Mouse (Mus musculus): ENCODE data around the gene Spaca4.

Spaca4 gene

DNA sequence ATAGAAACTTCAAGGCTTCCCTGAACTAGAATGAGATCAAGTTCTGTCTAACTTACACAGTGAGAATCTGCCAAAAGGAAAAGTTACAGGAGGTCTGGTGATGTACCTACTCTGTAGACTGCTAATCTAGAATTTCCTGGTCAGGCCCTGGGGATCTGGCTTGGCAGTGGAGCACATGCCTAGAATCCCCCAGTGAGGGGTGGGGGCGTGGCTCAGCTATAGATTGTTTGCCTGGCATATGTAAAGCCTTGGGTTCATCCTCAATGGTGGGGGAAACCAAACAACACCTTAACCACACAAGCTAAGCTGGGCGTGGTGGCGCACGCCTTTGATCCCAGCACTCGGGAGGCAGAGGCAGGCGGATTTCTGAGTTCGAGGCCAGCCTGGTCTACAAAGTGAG is 27.7 kb downstream of the Spaca4 start:
- no peak for DNase-seq (ENCODE audit: low spot score)

DNA sequence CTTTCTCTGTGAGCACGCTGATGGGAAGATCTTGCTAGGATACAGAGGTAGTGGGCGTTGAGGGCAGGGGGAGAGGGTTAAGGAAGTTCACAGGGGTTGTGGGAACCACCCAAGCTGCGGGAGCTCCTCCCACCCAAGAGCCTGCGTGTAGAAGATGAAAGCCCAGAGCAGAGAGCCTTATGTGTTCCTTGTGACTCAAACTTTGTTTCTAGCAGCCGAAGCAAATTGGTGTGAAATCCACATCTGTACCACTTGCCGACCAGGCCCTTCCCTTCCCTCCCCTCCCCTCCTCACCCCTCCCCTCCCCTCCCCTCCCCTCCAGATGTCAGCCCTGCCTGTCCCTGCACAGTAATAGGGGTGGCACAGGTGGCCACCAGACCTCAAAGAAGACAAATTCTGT is 30.5 kb downstream of the Spaca4 start:
- DNase-seq (ENCODE audit: low spot score) = no peak

DNA sequence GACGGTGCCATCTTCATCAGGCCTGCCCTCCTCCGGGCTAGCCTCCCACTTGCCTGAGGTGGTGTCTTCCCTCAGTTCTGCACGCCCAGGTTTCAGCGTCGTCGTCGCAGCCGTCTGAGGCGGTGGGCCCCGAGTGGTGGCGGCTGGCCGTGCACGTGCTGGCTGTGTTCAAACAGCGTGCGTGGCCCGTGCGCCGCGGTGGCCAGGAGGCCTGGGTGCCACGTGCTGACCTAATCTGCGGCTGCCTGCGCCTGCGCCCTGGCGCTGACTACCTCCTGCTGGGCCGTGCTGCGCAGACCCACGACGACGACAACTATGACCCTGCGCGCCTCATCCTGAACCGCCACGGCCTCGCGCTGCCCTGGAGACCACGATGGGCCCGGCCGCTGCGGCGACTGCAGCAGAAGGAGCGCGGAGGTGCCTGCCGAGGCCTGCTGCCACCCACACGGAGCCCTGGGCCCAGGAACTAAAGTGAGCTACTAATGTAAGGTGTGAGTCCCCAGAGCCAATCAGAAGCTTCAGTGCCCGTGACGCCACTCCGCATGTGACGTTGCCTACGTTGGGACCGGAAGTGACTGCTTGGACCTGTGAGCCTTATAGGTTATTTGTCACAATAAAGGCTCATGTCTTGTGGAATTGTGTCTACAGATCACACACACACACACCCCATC is 31.6 kb downstream of the Spaca4 start, which contains the start of gene Sec1:
Gene Sec1, minus strand, starts transcription at position 482 of the 671 bp plus-strand sequence.
- no peak for DNase-seq (ENCODE audit: low spot score)

DNA sequence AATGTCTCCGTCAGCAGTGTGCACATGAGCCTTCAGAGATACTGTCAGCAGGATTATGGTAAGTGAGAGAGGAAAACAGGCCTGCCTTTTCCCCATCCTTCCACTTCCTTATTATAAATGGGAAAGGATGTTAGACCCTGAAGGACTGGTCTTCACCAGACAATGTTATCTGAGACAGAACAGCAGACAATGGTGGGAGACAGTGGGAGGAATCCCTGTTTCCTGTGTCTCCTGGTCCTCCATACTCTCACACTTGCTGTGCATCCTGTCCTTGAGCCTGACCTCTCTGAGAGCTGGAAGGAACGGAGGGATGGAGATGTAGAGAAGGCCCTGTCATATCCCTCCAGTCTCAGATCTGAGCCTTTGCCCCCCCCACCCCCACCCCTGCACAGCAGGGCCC is 33.2 kb downstream of the Spaca4 start:
- DNase-seq (ENCODE audit: low spot score) = no peak

DNA sequence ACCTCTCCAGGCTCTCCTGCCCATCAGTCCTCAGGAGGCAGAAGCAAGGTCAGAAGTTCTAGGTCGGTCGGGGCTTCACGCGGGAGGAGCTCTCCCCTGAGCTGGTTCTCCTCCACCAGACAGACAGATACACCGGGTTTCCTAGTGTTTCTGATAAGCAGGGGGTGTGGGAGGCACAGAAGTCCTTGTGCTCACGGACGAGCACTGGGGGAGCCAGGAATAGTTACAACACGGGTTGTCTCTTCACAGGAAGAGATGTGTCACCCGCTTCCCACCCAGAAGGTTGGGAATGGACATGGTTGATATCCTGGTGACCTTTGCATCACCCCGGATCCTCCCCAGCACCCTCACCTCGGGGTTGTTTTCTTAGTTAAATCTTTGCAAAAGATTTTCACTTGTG is 35.8 kb downstream of the Spaca4 start:
- DNase-seq (ENCODE audit: low spot score) = no peak

DNA sequence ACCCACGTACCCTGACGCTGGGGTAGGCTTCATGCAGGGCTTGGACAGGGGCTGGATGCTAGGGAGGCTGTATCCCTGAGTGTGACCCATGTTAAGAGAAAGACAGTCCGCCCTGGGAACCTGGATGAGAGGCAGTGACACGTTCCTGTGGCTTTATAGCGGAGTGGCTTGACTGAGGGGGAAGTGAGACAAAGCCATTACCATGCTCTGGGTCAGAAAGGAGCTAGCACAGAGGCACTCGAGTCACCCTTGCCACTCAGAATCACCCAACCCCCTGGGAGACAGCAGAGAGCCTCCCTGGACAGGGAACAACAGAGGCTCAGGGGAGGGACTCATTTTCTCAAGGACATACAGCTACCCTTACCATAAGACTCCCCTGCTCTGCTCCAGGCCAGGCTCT is 36.5 kb downstream of the Spaca4 start:
- DNase-seq (ENCODE audit: low spot score) = no peak

- no peak for DNase-seq (ENCODE audit: low spot score)
Observed at GRCm38 (mm10) chr7:45686841-45687240, 38.8 kb downstream of the Spaca4 start.

- DNase-seq (ENCODE audit: low spot score) = no peak
Observed at GRCm38 (mm10) chr7:45685811-45686210, 39.8 kb downstream of the Spaca4 start.

- no peak for DNase-seq (ENCODE audit: low spot score)
Observed at GRCm38 (mm10) chr7:45683396-45684050, 42.1 kb downstream of the Spaca4 start, which contains the start of gene Ntn5. Ntn5 (plus strand) TSS chr7:45684022.

- peak; percentile 87 for DNase-seq (ENCODE audit: low spot score)
Observed at GRCm38 (mm10) chr7:45682144-45683126, 43.2 kb downstream of the Spaca4 start.

GRCm38 (mm10) chr7:45681046-45681736 is 44.4 kb downstream of the Spaca4 start:
- DNase-seq (ENCODE audit: low spot score) = no peak

DNA sequence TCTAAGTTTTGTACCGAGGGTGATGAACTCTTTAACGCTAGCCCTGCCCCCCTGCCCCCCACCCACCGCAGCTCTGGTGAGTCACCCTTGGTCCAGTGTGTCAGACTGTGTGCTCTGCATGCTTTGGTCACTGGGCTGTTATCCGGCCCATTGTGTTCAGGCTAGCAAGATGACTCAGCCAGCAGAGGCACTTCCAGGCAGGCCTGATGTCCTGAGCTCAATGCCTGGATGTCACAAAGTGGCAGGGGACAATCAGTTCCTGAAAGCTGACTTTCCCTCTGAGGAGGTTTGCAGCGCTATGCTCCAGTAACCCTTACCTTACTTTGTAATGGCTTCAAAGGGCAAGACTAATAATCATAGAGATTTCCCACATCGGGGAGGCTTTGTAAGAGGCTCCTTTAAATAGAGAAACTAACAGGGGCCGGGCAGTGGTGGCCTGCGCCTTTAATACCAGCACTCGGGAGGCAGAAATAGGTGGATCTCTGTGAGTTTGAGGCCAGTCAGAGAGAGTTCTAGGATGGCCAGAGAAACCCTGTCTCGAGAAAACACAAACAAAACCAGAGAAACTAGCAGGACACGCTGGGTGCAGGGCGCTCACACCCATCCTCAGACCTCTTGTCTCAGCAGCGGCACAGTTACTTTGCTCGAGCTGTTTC is 45.5 kb downstream of the Spaca4 start:
- DNase-seq (ENCODE audit: low spot score) = peak; percentile 73

DNA sequence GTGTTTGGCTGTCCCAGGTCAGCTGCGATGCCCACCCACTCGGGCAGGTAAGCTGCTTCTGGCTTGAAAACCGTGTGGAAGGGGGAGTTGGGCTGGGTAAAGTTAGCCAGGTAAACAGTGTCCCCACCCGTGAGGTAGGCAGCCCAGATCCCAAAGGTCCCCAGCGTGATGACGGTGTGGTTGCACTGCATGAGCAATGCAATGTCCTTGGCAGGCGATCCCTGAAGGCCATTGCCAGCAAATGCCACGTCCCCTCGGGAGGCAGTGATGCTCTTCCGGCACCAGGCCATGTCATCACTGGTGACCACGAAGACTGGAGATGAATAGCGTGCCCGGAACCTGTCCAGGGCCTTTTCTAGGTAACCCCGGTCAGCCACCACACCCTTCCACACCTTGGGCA is 47.1 kb downstream of the Spaca4 start:
- no peak for DNase-seq (ENCODE audit: low spot score)

- no peak for DNase-seq (ENCODE audit: low spot score)
Observed at GRCm38 (mm10) chr7:45677627-45678295, 47.9 kb downstream of the Spaca4 start.
